Mouse (Mus musculus) thymus, adult 2 months (tissue): Measurements from ENCODE around the gene Fto.

Source experiments
- CTCF ChIP-seq: fragments of 200-500 bp; IDR thresholded peaks from 2 replicates; pipeline ENCODE4 v1.5.1; 2012; ENCODE audit warnings: mild to moderate bottlenecking, control low read depth, low read length, moderate library complexity, borderline replicate concordance; ENCODE audit not compliant: control insufficient read depth, poor library complexity, insufficient read depth; ENCODE audit errors: extremely low read depth
- POLR2A ChIP-seq: fragments of 200-500 bp; IDR thresholded peaks from 2 replicates; pipeline ENCODE4 v1.6.1; 2012; ENCODE audit warnings: mild to moderate bottlenecking, low read length, control low read depth, moderate library complexity; ENCODE audit not compliant: control insufficient read depth, poor library complexity, insufficient read depth; ENCODE audit errors: extremely low read depth

GRCm38 (mm10) chr8:91603751-91604150, 290.4 kb downstream of the Fto start:
- no peak for TF ChIP-seq POLR2A
- no peak for TF ChIP-seq CTCF
